Mouse (Mus musculus) left cerebral cortex, postnatal 10 days (tissue): Measurements from ENCODE around the gene Sel1l. TPM values are rescaled to one million over a fixed set of nuclear protein-coding genes. Genes with fewer than 3 reads are reported as not detected.
A peak's percentile ranks its signal among the peaks of the same experiment; 100 is the strongest.
"Not testable (repeated sequence)": the region's sequence is repeated elsewhere in the genome, so short reads cannot be mapped to it uniquely, and the experiment has no call there.

Source experiments
- DNase-seq, 2 experiments: peaks; one replicate each; pipeline ENCODE4 v3.0.0; 2021 to 2022; ENCODE audit warnings: low spot score in 2 of 2, mixed read lengths in 1 of 2; ENCODE audit errors: extremely low spot score in 1 of 2
- intact Hi-C: fragments of 180-260 bp; cut with DNase I; formaldehyde crosslinking; loops from one replicate; pipeline ENCODE4 v1.15.1; 2025
- total RNA-seq, 2 experiments: library from RNA; stranded (reverse); gene quantifications; 2 replicates each; pipeline ENCODE4 v1.2.3; 2021

The Sel1l gene
- total RNA-seq, 2 experiments from 2014 or later = 129 to 132 TPM

DNA sequence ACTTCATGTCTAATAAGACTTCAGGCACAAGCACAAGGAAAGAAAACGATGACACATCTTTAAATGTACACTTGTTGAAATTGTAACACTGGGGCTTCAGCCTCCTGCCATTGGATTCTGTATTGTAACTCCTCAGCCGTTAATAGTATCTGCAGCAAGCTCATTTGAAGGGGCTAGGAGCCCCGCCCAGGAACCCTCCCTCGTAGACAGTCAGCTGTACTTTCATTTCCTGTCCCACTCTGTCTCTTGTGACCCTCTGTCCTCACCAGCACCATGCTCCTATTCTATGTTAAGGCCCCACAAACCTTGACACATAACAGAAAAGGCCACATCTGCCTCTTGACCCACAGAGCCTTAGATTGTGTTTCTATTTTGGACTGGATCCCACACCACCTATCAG, 57.1 kb downstream of the Sel1l start:
- no peak for DNase-seq
- intact Hi-C loops = no loop called here

DNA sequence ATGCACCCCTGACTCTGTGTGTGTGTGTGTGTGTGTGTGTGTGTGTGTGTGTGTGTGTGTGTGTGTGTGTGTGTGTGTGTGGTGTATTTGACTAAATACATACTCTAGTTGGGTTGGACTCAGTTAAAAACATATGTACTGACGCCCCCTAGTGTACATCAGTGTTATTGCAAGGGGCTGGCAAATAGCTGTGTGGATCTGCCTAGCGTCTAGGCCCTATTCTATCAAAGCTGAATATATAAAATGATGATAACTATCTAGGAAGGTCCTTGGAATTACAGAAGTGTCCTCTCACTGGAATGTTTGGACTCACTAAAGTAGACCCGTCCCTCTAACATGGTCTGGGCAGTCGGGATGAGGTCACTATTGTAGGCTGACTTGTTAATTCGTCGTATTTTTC, 59.2 kb downstream of the Sel1l start:
- DNase-seq = peak; percentile 49 to 61
- intact Hi-C loops = loop anchor here (2.0 kb wide), 1 partner anchor 149 kb away; no protein-coding TSS in a partner anchor

DNA sequence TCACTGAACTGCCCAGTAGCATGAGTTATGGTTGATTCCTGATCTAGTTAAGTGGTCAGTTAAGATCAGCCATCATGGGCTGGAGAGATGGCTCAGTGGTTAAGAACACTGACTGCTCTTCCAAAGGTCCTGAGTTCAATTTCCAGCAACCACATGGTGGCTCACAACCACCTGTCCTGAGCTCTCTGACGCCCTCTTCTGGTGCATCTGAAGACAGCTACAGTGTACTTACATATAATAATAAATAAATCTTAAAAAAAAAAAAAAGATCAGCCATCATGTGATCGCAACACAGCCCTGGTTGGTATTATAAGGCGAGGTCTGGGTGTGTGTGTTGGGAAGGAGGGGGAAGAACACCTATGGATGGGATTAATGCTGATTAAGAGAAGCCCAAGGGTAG, 60.5 kb downstream of the Sel1l start:
- not testable (repeated sequence) for DNase-seq
- intact Hi-C loops = loop anchor here (2.0 kb wide), 1 partner anchor 148 kb away; no protein-coding TSS in a partner anchor

DNA sequence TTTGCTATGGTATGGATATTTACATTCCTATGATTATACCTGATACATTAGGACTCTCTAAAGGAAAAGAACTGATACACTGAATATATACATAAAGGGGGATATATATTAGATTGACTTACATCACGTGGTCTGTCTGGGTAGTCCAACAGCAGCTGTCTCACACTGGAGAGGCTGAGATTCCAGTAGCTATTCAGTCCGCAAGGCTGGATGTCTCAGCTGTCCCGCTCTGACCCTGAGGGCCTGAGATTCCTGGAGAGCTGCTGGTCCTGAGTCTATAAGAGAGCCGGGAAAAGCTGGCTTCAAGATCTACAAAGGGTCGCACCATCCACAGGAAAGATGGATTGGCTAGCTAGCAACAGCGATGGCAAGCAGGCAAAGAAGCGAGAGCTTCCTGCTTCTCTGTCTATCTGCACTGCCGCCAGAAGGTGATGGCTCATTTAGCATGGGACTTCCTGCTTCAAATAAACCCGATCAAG, 61.0 kb downstream of the Sel1l start, which contains the start of gene Ston2:
Ston2 (minus strand) TSS at position 429 of the 479 bp plus-strand sequence.
- intact Hi-C loops = loop anchor here (2.0 kb wide), 1 partner anchor 147 kb away; no protein-coding TSS in a partner anchor
- DNase-seq = no peak

DNA sequence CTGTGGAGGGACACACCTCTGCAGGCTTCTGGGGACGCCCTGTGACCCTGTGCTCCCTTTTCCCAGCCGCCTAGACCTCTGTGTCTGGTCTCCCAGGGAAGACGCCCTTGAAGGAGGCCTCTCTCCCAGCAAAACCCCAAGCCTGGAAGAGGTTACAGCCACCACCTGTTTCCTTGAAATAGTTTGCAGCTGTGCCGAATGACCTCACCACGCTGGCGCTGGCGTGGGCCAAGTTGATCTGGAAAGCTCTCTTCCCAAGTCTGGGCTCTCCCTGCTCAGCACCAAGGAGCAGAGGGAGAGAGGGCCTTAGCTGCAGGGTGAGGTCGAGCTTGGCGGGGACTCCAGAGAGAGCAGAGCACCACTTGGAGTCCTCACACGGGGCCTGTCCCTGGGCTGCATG, 62.6 kb downstream of the Sel1l start:
- intact Hi-C loops = no loop called here
- DNase-seq = no peak

DNA sequence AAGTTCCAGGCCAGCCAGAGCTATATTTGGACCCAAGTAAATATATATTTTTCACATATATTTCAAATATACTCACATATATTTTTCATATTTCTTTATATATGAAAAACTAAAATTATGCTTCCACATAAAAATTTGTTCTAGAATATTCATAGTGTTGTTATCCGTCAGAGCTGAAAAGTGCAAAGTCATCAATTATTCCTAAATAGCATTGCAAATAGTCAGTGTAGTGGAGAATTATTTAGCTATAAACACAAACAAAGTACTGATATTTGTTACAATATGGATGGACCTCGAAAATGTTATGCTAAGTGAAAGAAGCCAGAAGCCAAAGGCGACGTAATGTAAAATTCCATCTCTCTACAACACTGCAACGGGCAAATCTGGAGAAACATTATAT, 67.5 kb downstream of the Sel1l start:
- intact Hi-C loops = no loop called here
- no peak for DNase-seq

DNA sequence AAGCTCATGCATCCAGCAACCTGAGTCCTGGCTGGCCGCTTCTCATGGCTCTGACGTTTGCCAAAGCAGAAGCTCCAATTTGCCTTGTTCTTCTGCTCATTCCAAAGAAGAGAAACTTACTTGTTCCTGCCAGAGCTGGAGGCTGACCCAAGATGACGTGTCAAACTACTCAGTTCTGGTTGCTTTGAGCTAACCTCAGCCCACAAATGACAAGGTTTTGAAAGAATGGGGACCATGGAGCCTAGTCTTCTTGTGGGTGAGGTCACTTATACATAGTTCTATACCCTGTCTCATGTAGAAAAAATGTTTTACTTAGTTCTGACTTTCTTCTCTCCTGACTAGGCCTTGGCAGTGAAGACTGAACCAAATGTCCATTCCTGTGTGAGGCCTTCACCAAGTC, 68.4 kb downstream of the Sel1l start:
- intact Hi-C loops = no loop called here

DNA sequence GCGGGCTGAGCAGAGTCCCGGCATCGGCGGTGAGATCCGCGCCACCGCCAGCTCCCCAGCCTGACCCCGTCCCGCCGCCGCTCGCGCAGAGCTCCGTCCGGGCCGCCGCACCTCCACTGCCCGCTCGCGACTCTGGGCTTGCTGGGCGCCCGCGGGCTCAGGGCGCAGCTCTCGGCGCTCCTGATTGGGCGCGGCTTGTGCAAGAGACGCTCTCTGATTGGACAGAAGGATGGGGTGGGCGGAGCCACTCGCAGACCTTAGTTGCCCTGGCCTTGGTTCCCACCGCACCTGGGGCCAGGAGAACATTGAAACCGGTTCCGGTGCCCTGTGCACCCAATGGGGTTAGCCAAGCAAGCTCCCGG, 70.0 kb downstream of the Sel1l start:
- intact Hi-C loops = no loop called here

More for the DNA sequence above, 68.4 kb downstream of the Sel1l start:
- no peak for DNase-seq

DNA sequence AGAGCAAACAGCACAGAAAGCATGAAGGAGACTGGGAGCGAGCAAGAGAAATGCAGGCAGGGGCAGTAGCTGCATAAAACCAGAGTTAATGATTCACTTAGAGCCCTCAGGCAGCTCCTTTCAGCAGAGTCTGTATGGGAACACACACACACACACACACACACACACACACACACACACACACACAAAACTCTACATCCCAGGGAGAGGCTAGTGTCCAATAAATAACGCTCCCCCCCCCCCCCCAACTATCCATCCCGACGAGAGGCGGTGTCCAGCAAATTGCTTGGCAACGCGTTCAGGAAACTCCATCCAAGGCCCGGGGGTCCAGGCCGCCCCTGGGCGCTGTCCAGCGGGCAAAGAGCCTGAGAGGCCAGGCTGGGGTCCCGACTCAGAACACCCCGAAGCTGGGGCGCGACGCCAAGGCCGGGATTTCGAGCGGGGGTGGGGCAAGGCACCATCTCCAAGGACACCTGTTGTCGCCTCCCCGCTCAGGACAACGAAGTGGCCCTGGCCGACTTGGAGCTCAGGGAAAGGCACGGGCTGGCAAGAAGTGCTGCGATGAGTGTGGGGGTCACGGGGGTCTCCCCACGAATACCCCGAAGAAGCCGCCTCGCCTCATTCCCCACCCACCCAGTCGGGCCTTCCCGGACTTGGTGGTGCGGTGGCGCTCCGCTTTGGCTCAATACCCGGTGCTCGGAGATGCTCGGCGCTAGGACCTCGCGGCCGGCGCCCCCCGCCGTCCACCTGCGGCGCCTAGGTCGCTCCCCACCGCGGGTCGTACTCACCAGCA, 70.5 kb downstream of the Sel1l start:
- peak; percentile 45 to 73 for DNase-seq
- intact Hi-C loops = no loop called here

More for the DNA sequence above, 70.0 kb downstream of the Sel1l start:
- peak; percentile 71 to 85 for DNase-seq

DNA sequence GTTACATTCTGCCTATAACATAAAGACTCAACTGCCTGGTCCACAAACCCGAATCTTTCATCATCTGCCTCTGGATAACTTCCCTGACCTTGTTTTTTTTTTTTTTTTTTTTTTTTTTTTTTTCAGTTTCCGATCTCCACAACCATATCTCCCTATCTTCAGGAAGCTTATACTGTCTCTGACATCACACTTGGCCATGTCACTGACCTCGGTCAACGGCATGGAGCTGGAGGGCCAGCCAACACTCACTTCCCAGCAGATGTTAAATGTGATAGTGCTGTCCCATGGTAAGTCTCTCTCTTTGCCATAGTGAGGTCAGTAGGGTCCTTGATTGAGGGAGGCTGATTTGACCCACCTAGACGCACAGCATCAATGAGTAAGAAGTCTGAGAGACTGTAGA, 72.6 kb downstream of the Sel1l start:
- intact Hi-C loops = no loop called here
- no peak for DNase-seq

DNA sequence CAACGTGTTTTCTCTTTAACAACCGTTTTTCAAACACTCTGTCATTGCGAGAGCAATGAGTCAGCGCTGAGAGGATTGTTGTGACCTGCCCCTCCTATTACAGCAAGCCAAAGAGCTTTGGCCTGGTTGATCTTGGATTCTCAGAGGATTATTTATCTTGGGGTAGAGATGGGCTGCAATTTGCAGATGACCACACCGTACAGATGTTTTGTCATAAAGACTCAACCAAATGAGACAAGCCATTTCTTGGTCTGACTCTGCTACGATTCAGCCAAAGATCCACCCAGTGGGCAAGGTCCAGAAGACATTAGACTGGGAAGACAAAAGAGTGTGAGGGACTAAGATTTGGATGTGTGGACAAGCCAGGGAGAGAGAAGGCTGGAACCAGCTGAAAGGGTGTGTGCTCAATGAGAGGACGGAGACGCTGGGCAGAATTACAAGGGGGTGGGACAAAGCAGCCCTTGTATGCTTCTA, 74.1 kb downstream of the Sel1l start:
- no peak for DNase-seq
- intact Hi-C loops = no loop called here

DNA sequence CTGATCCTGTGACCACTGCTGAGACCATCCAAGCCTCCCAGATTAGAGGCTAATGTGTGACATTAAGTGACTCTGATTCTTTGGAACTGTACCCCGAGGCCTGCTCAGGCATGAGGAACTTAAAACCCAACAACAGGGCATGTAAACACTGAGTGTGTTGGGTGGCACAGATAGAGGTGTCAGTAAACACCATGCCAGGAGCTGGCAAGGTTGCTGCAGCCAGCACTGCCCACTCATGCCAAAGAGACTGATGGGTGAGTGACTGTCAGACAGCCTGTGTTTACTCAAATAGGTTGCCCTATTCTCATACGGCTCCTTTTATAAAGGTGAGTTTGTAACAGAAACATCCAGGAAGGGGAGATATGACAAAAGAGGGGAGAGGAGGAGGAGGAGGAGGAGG, 80.1 kb downstream of the Sel1l start:
- no peak for DNase-seq
- intact Hi-C loops = no loop called here

DNA sequence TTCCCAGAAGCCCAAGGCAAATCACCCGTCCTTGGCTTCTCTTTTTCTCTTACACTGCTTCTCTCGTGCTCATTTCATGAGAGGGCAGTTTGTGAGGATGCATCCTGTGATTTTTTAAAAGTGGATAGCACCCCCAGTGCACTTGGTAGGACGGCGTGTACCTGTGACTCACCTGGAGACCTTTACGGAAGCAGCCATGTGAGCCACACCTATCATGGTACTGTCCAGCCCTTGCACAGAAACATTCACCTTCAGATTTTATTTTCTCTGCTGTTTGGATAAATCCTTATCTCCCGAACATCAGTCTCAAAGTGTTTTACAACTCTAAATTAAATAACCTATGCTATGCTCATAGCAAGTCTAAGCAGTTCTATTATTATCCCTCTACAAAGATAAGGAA, 80.8 kb downstream of the Sel1l start:
- intact Hi-C loops = no loop called here
- no peak for DNase-seq

DNA sequence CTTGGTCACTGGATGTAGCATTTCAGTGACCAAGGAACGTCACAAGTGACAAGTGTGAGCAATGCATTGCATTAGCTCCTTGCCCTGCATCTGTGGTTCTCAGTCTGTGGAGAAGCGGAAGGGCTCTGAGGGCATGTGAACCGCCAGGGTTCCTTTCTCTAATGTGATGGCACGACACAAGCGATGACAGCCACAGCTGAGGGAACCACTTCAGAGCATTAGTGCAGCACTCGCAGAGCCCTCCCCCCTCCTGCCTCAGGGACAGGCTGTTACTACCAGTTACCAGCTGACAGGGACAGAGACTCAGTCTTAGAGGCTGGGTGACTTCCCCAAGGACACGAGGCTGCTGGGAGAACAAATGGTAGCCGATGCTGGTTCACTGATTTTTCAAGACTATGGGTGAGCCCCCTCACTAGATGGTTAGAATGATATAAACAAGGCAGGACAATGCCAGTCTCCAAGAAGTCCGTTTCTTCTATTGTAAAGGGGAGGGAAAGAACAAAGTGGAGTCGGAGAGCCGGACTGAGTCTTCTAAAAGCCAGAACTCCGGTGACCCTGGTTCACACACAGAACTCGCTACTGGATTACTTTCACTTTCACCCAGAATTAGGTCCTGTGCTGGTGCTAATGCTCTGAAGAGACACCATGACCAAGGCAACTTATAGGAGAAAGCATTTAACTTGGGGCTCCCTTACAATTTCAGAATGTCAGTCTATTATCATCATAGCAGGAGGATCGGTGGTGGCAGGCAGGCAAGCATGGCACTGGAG, 82.4 kb downstream of the Sel1l start:
- intact Hi-C loops = no loop called here
- peak; percentile 32 to 58 for DNase-seq

DNA sequence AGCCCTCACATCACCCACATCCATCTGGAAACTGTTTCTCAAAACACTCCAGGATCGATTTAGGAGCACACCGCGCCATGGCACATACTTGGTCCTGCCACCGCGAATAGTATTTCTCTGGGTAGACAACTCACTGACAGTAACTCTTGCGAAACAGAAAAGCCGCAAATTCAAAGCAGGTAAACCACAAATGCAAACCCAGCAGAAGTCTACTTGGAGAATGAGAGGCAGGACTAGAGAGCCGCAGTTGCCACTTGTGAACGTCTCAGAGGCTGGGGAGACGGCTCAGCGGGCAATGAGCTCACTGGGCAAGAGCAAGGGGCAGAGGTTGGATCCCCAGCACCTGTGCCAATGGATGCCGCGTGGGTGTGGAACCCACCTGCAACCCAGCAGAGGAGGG, 83.5 kb downstream of the Sel1l start:
- no peak for DNase-seq
- intact Hi-C loops = no loop called here

DNA sequence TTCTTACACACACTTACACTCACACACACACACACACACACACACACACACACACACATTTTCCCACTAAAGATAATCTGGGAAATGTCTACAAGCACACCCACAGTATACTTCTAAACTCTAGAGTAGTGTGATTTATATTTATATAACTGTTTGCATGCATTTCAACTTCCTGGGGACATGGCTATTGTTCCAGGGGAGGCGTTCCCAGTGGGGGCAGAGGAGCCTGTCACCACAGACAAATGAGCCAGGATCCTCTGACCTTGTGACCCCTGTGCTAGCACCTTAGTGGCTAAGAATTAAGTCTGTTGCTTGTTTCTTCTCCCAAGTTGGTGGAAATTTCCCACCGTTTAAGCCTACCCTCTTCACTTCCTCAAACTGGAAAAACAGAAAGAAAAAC, 83.9 kb downstream of the Sel1l start:
- DNase-seq = no peak
- intact Hi-C loops = no loop called here

DNA sequence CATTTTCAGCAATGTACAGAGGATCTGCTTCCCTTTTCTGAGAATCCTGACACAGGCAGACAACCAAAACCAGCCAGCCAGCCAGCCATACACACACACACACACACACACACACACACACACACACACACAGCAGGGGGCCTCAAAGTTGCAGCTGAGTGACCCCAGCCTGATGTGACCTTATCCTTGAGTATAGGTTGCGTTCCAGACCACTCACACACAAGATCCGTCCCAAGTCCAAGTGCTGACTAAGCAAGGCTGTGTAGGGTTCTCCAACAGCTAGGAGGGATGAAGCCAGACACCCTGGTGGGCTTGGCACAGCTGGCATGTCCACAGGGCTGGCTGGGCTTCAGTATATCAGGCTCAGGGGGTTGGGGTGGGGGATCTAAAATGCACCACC, 84.5 kb downstream of the Sel1l start:
- DNase-seq = no peak
- intact Hi-C loops = no loop called here

DNA sequence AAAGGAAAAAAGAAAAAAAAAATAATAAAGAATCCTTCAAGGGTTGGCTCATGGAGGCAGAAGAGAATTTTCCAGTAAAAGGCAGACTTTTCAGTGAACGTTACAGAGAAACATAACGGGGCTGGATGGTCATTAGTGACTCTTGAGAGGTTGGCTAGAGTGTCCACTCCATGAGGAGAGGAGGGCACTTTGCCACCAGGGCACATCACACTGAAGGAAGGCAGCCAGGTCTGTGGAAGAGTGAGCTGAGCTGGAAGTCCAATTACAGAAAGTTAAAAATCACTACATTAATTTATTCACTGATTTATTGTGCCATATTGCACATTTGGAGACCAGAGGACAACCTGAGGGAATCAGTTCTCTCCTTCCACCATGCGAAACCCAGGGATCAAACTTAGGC, 89.1 kb downstream of the Sel1l start:
- DNase-seq = no peak
- intact Hi-C loops = no loop called here

DNA sequence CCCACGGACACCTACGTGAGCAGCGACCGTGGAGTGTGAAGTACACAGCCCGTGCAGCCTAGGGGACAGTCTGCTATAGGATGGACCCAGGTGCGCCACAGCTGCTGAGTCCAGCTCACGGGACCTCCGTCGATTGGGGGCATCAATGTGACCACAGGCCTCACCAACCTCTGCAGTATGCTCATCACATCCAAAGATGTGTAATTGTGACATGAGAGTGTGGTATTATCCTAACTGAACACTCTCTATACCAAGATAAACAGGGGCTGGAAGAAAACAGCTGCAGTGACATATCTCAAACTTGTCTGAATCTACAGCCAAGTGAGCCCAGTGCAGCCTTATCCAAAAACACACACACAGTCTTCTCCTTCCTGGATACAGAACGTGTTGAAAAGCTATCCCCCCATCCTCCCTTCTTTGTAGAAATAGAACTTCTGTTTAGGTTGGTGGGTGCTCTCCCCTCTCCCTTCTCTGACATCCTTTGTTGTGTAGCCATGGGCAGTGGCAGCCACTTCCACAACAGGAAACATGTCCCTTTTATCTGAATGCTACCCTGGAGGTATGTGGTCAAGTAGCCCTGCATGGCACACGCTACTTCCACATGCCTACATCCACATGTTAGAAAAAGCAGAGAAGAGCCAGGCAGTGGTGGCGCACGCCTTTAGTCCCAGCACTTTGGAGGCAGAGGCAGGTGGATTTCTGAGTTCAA, 90.9 kb downstream of the Sel1l start:
- DNase-seq = no peak
- intact Hi-C loops = no loop called here
